14 mouse cellular contexts compared by ENCODE assay signal in the genomic region with DNA sequence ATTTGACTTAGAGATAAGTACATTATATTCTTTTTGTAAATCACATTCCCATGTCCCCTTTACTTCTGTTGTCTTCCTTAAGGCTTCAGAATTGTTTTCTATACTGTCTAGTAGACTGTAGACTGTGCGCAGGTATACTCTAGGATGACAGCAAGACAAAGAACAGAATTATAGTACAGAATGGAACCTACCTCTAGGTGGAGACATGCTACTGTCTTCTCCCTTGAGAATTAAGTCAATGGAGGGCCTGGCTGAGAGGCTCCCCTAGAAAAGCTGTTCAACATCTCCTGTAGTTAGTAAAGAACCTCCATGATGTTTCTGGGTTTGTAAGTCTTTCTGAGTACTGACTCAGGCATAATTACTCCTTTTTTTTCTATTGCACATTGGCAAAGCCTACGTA. TPM values are rescaled to one million over a fixed set of nuclear protein-coding genes. Genes with fewer than 3 reads are reported as not detected.
DNase-seq lines count a peak whose midpoint lies in the region; ATAC-seq and TF ChIP-seq lines count a peak whose summit lies in the region.
"Had no signal": no experiment of that assay in that cellular context is flagged by ENCODE, and none has a peak within 500 bp of the region (broad histone marks: within the 10 kb centered on the region; RNA-seq: fewer than 3 reads in every experiment).

No protein-coding gene starts in this region.

- no peak for DNase-seq in forebrain, postnatal 0 days
- DNase-seq in liver, embryonic 14.5 days (ENCODE audit: low read depth in 3 of 3, low spot score in 3 of 3) = no peak
- DNase-seq in MEL (ENCODE audit: low read depth, low spot score) = no peak
- no peak for DNase-seq in layer of hippocampus, postnatal 25 days (ENCODE audit: extremely low spot score in 1 of 2, low spot score in 1 of 2)
- DNase-seq in adrenal gland, postnatal 14 days = no peak
- DNase-seq: adrenal gland, postnatal 36 days; cerebellum, adult 11-12 months; liver, embryonic 13.5 days had no signal

- H3K4me2 ChIP-seq in forebrain, postnatal 0 days (ENCODE audit: low read depth) = no peak overlapping the region
- no peak overlapping the region for H3K4me2 ChIP-seq in forebrain, embryonic 13.5 days
- no peak overlapping the region for H3K4me2 ChIP-seq in liver, embryonic 14.5 days (ENCODE audit: low read depth)
- H3K4me2 ChIP-seq in liver, embryonic 12.5 days = no peak overlapping the region
- H3K4me2 ChIP-seq: kidney, embryonic 15.5 days; liver, embryonic 13.5 days had no signal

- H3K4me1 ChIP-seq in forebrain, postnatal 0 days (ENCODE audit: insufficient read depth) = no peaks in the 10 kb centered on the region
- no peaks in the 10 kb centered on the region for H3K4me1 ChIP-seq in forebrain, embryonic 13.5 days
- H3K4me1 ChIP-seq in liver, embryonic 14.5 days (replicated peaks; ENCODE audit: control insufficient read depth in 2 of 2, insufficient read depth in 2 of 2, low read length in 1 of 2) = no peaks in the 10 kb centered on the region
- peaks cover 2% of the 10 kb centered on the region; the same call in 1 of the 2 replicates for H3K4me1 ChIP-seq in liver, embryonic 12.5 days
- no peaks in the 10 kb centered on the region for H3K4me1 ChIP-seq in MEL (ENCODE audit: control insufficient read depth in 1 of 2, insufficient read depth in 2 of 2, low read length in 2 of 2)
- H3K4me1 ChIP-seq: forebrain, embryonic 10.5 days; kidney, embryonic 15.5 days had no signal

- no peak overlapping the region for H3K27ac ChIP-seq in forebrain, postnatal 0 days (ENCODE audit: low read depth, low read length)
- no peak overlapping the region for H3K27ac ChIP-seq in forebrain, embryonic 13.5 days
- no peak overlapping the region for H3K27ac ChIP-seq in liver, embryonic 14.5 days
- H3K27ac ChIP-seq in liver, embryonic 12.5 days = no peak overlapping the region
- H3K27ac ChIP-seq in MEL (ENCODE audit: control insufficient read depth, low read depth, low read length) = no peak overlapping the region
- H3K27ac ChIP-seq: forebrain, embryonic 10.5 days; kidney, embryonic 15.5 days; liver, embryonic 13.5 days had no signal

- H3K36me3 ChIP-seq in forebrain, postnatal 0 days (ENCODE audit: insufficient read depth) = peaks cover 48% of the 10 kb centered on the region
- peaks cover 86% of the 10 kb centered on the region for H3K36me3 ChIP-seq in forebrain, embryonic 13.5 days (ENCODE audit: poor library complexity, severe bottlenecking)
- peaks cover 68% of the 10 kb centered on the region for H3K36me3 ChIP-seq in liver, embryonic 14.5 days (replicated peaks; ENCODE audit: control insufficient read depth, insufficient read depth, low read depth)
- peaks cover 95% of the 10 kb centered on the region for H3K36me3 ChIP-seq in liver, embryonic 12.5 days
- H3K36me3 ChIP-seq in MEL (ENCODE audit: control insufficient read depth in 1 of 2, insufficient read depth in 2 of 2, low read length in 2 of 2) = peaks cover 0 to 38% of the 10 kb centered on the region in 2 experiments; a peak in 2 of 4 replicates

- H3K9me3 ChIP-seq in forebrain, postnatal 0 days (ENCODE audit: low read length) = no peaks in the 10 kb centered on the region
- H3K9me3 ChIP-seq in forebrain, embryonic 13.5 days (replicated peaks) = no peaks in the 10 kb centered on the region
- H3K9me3 ChIP-seq in liver, embryonic 14.5 days (ENCODE audit: control insufficient read depth, low read length) = no peaks in the 10 kb centered on the region
- H3K9me3 ChIP-seq in liver, embryonic 12.5 days (replicated peaks) = no peaks in the 10 kb centered on the region
- no peaks in the 10 kb centered on the region for H3K9me3 ChIP-seq in MEL (replicated peaks; ENCODE audit: insufficient read depth, low read length)
- H3K9me3 ChIP-seq: forebrain, embryonic 10.5 days; kidney, embryonic 15.5 days; liver, embryonic 13.5 days; megakaryocyte, embryonic 14.5 days had no signal

- H3K27me3 ChIP-seq in forebrain, postnatal 0 days (ENCODE audit: insufficient read depth, low read length) = no peaks in the 10 kb centered on the region
- no peaks in the 10 kb centered on the region for H3K27me3 ChIP-seq in forebrain, embryonic 13.5 days
- H3K27me3 ChIP-seq in liver, embryonic 14.5 days (ENCODE audit: control insufficient read depth, insufficient read depth, low read length) = no peaks in the 10 kb centered on the region
- H3K27me3 ChIP-seq in liver, embryonic 12.5 days (replicated peaks) = no peaks in the 10 kb centered on the region
- H3K27me3 ChIP-seq in MEL (ENCODE audit: control insufficient read depth in 1 of 2, insufficient read depth in 2 of 2, low read length in 2 of 2) = no peaks in the 10 kb centered on the region
- H3K27me3 ChIP-seq: kidney, embryonic 15.5 days; liver, embryonic 13.5 days; megakaryocyte, embryonic 14.5 days had no signal

- TF ChIP-seq CTCF in forebrain, postnatal 0 days (IDR thresholded peaks at IDR 0.05; ENCODE audit: low read depth) = peak; percentile 44
- peak; percentile 23; the same call in 1 of the 2 replicates for TF ChIP-seq CTCF in liver, embryonic 14.5 days (IDR thresholded peaks at IDR 0.05; ENCODE audit: low read depth)
- TF ChIP-seq CTCF in MEL (IDR thresholded peaks at IDR 0.05 in 2 of 3, conservative IDR thresholded peaks at IDR 0.05 in 1 of 3; ENCODE audit: control insufficient read depth in 1 of 3, insufficient read depth in 1 of 3, low read depth in 2 of 3, low read length in 3 of 3, poor library complexity in 1 of 3, severe bottlenecking in 1 of 3) = peak in 1 of 3 experiments; percentile 39; a peak in 2 of 6 replicates

- H3K79me2 ChIP-seq in MEL (ENCODE audit: control insufficient read depth, insufficient read depth, low read length, poor library complexity) = no peaks in the 10 kb centered on the region

- ATAC-seq in forebrain, postnatal 0 days = peak; percentile 61; the same call in 1 of the 2 replicates
- no peak for ATAC-seq in forebrain, embryonic 13.5 days
- ATAC-seq in liver, embryonic 14.5 days (ENCODE audit: insufficient read depth) = no peak
- no peak for ATAC-seq in liver, embryonic 12.5 days
- 0 out of 2 replicates have a peak, but pooled peaks have one; percentile 59 for ATAC-seq in megakaryocyte-erythroid progenitor cell, adult 5-6 weeks (replicated peaks; ENCODE audit: low FRiP score, low TSS enrichment, poor library complexity, severe bottlenecking)

- peak; percentile 28 for TF ChIP-seq RAD21 in MEL (IDR thresholded peaks at IDR 0.05; ENCODE audit: low read depth, low read length)

- H3K4me3 ChIP-seq in forebrain, postnatal 0 days (ENCODE audit: low read depth, low read length) = no peak overlapping the region
- H3K4me3 ChIP-seq in forebrain, embryonic 13.5 days = no peak overlapping the region
- no peak overlapping the region for H3K4me3 ChIP-seq in liver, embryonic 14.5 days (ENCODE audit: insufficient read depth in 1 of 2, low read depth in 2 of 2, low read length in 2 of 2)
- no peak overlapping the region for H3K4me3 ChIP-seq in liver, embryonic 12.5 days
- no peak overlapping the region for H3K4me3 ChIP-seq in MEL (ENCODE audit: control insufficient read depth in 1 of 2, insufficient read depth in 1 of 2, low read depth in 2 of 2, low read length in 2 of 2)
- H3K4me3 ChIP-seq: forebrain, embryonic 10.5 days; kidney, embryonic 15.5 days; liver, embryonic 13.5 days; megakaryocyte, embryonic 14.5 days had no signal

- no peak for TF ChIP-seq POLR2A in MEL (IDR thresholded peaks at IDR 0.05; ENCODE audit: control insufficient read depth in 1 of 2, insufficient read depth in 1 of 2, low read depth in 1 of 2, low read length in 2 of 2, poor library complexity in 1 of 2)

- no peak for TF ChIP-seq EP300 in liver, embryonic 14.5 days (IDR thresholded peaks at IDR 0.05; ENCODE audit: low read depth)
- TF ChIP-seq EP300 in MEL (IDR thresholded peaks at IDR 0.05; ENCODE audit: low read depth in 1 of 2, low read length in 2 of 2) = no peak

- 88% methylated on average over 2 of the region's 2 CpGs for WGBS in forebrain, postnatal 0 days
- 97% methylated on average over 2 of the region's 2 CpGs for WGBS in forebrain, embryonic 13.5 days
- 93% methylated on average over 2 of the region's 2 CpGs for WGBS in liver, embryonic 14.5 days (ENCODE audit: insufficient replicate concordance)
- WGBS in liver, embryonic 12.5 days (ENCODE audit: insufficient replicate concordance) = 94% methylated on average over 2 of the region's 2 CpGs

- H3K9ac ChIP-seq in forebrain, postnatal 0 days = no peak overlapping the region
- H3K9ac ChIP-seq in forebrain, embryonic 13.5 days = no peak overlapping the region
- H3K9ac ChIP-seq in liver, embryonic 14.5 days (replicated peaks) = no peak overlapping the region
- no peak overlapping the region for H3K9ac ChIP-seq in liver, embryonic 12.5 days
- H3K9ac ChIP-seq in MEL (ENCODE audit: control insufficient read depth, low read depth, low read length, poor library complexity, severe bottlenecking) = no peak overlapping the region
- H3K9ac ChIP-seq: kidney, embryonic 15.5 days; liver, embryonic 13.5 days had no signal

RNA-seq across cellular contexts. Expression of a gene that starts 26.3 kb away (rescaled TPM):
- total RNA-seq in forebrain, postnatal 0 days (2014; rRNA removed) = 131 and 147 TPM in 2 replicates
- 79.9 and 94.6 TPM in 2 replicates for polyA plus RNA-seq in forebrain, postnatal 0 days (2015; fragmentation: Nextera tagmentation; extraction: Ambion mirVana)
- 64.2 and 82.8 TPM in 2 replicates for polyA plus RNA-seq in forebrain, embryonic 13.5 days (2015; fragmentation: Nextera tagmentation; extraction: Ambion mirVana)
- polyA plus RNA-seq in liver, embryonic 14.5 days (2012; rRNA removed) = 16.1 and 27.4 TPM in 2 replicates
- 19.7 and 23.8 TPM in 2 replicates for polyA plus RNA-seq in liver, embryonic 14.5 days (2014; fragmentation: Nextera tagmentation; extraction: Ambion mirVana)
- polyA plus RNA-seq in liver, embryonic 12.5 days (2016; fragmentation: Nextera tagmentation; extraction: Ambion mirVana) = 48.1 and 48.8 TPM in 2 replicates
- total RNA-seq in MEL (2012; rRNA removed) = 23.4 and 28.5 TPM in 2 replicates
- 10 to 100 TPM in 1 of 2 experiments, not detected in 1; 45.8 TPM for polyA plus RNA-seq in MEL (2012; ENCODE audit: insufficient read depth in 1 of 2, insufficient read length in 2 of 2, low read depth in 1 of 2, low replicate concordance in 2 of 2, missing spikeins in 1 of 2)
- 37.6 and 38.2 TPM in 2 replicates for total RNA-seq in megakaryocyte-erythroid progenitor cell, adult 5-6 weeks (2014; fragmentation: Nextera tagmentation)
- total RNA-seq in megakaryocyte-erythroid progenitor cell, adult 5-6 weeks (2017) = 34.5 and 48.6 TPM in 2 replicates
- 10 to 100 TPM; 94.3 to 99.4 TPM for total RNA-seq in layer of hippocampus, postnatal 25 days (2021)
- 65.6 and 67.0 TPM in 2 replicates for total RNA-seq in adrenal gland, postnatal 14 days (2021)

RNA-seq across cellular contexts. Expression of a gene that starts 37.7 kb away (rescaled TPM):
- 82.4 and 88.0 TPM in 2 replicates for total RNA-seq in forebrain, postnatal 0 days (2014; rRNA removed)
- 66.6 and 68.0 TPM in 2 replicates for polyA plus RNA-seq in forebrain, postnatal 0 days (2015; fragmentation: Nextera tagmentation; extraction: Ambion mirVana)
- polyA plus RNA-seq in forebrain, embryonic 13.5 days (2015; fragmentation: Nextera tagmentation; extraction: Ambion mirVana) = 91.7 and 97.2 TPM in 2 replicates
- polyA plus RNA-seq in liver, embryonic 14.5 days (2012; rRNA removed) = 14.7 and 21.9 TPM in 2 replicates
- 45.0 and 48.8 TPM in 2 replicates for polyA plus RNA-seq in liver, embryonic 14.5 days (2014; fragmentation: Nextera tagmentation; extraction: Ambion mirVana)
- polyA plus RNA-seq in liver, embryonic 12.5 days (2016; fragmentation: Nextera tagmentation; extraction: Ambion mirVana) = 73.0 and 75.2 TPM in 2 replicates
- total RNA-seq in MEL (2012; rRNA removed) = 48.0 and 54.5 TPM in 2 replicates
- polyA plus RNA-seq in MEL (2012; ENCODE audit: insufficient read depth in 1 of 2, insufficient read length in 2 of 2, low read depth in 1 of 2, low replicate concordance in 2 of 2, missing spikeins in 1 of 2) = 10 to 100 TPM in 1 of 2 experiments, not detected in 1; 74.2 TPM
- 110 and 116 TPM in 2 replicates for total RNA-seq in megakaryocyte-erythroid progenitor cell, adult 5-6 weeks (2014; fragmentation: Nextera tagmentation)
- 106 and 107 TPM in 2 replicates for total RNA-seq in megakaryocyte-erythroid progenitor cell, adult 5-6 weeks (2017)
- total RNA-seq in layer of hippocampus, postnatal 25 days (2021) = 10 to 100 TPM; 44.9 to 60.9 TPM
- total RNA-seq in adrenal gland, postnatal 14 days (2021) = 62.1 and 76.6 TPM in 2 replicates

RNA-seq across cellular contexts. Expression of a gene that starts 37.7 kb away (rescaled TPM):
- 28.7 and 30.5 TPM in 2 replicates for total RNA-seq in forebrain, postnatal 0 days (2014; rRNA removed)
- 42.4 and 48.8 TPM in 2 replicates for polyA plus RNA-seq in forebrain, postnatal 0 days (2015; fragmentation: Nextera tagmentation; extraction: Ambion mirVana)
- 68.7 TPM in 2 replicates for polyA plus RNA-seq in forebrain, embryonic 13.5 days (2015; fragmentation: Nextera tagmentation; extraction: Ambion mirVana)
- 9.9 and 17.4 TPM in 2 replicates for polyA plus RNA-seq in liver, embryonic 14.5 days (2012; rRNA removed)
- polyA plus RNA-seq in liver, embryonic 14.5 days (2014; fragmentation: Nextera tagmentation; extraction: Ambion mirVana) = 23.5 and 28.4 TPM in 2 replicates
- polyA plus RNA-seq in liver, embryonic 12.5 days (2016; fragmentation: Nextera tagmentation; extraction: Ambion mirVana) = 50.9 and 51.3 TPM in 2 replicates
- total RNA-seq in MEL (2012; rRNA removed) = 45.3 and 47.7 TPM in 2 replicates
- polyA plus RNA-seq in MEL (2012; ENCODE audit: insufficient read depth in 1 of 2, insufficient read length in 2 of 2, low read depth in 1 of 2, low replicate concordance in 2 of 2, missing spikeins in 1 of 2) = 10 to 100 TPM in 1 of 2 experiments, not detected in 1; 60.3 TPM
- total RNA-seq in megakaryocyte-erythroid progenitor cell, adult 5-6 weeks (2014; fragmentation: Nextera tagmentation) = 32.4 and 39.2 TPM in 2 replicates
- 53.6 and 66.6 TPM in 2 replicates for total RNA-seq in megakaryocyte-erythroid progenitor cell, adult 5-6 weeks (2017)
- total RNA-seq in layer of hippocampus, postnatal 25 days (2021) = 10 to 100 TPM; 22.6 to 33.8 TPM
- 43.1 and 51.2 TPM in 2 replicates for total RNA-seq in adrenal gland, postnatal 14 days (2021)

Comparison
In these comparisons a context has a peak if more than half of its experiments do, and no peak if none do; other contexts are left out.
1. ATAC-seq: peak in forebrain, postnatal 0 days (single experiment) and megakaryocyte-erythroid progenitor cell, adult 5-6 weeks (single experiment); none in forebrain, embryonic 13.5 days (single experiment), liver, embryonic 14.5 days (single experiment) and liver, embryonic 12.5 days (single experiment).